Mouse (Mus musculus) C2C12 (cell line): Measurements from ENCODE around the gene Foxp1. TPM values are rescaled to one million over a fixed set of nuclear protein-coding genes. Genes with fewer than 3 reads are reported as not detected.

Experiments used
- H3K27me3 ChIP-seq: one replicate; pipeline ENCODE4 v1.6.1; 2011; ENCODE audit not compliant: control insufficient read depth, insufficient read depth, insufficient read length
- H3K36me3 ChIP-seq: one replicate; pipeline ENCODE4 v1.6.1; 2011; ENCODE audit not compliant: control insufficient read depth, insufficient read depth
- H3K4me3 ChIP-seq: one replicate; pipeline ENCODE4 v1.5.1; 2011; ENCODE audit warnings: mild to moderate bottlenecking, control low read depth; ENCODE audit not compliant: poor library complexity, insufficient read depth, severe bottlenecking
- H3K79me2 ChIP-seq: one replicate; pipeline ENCODE4 v1.6.1; 2011; ENCODE audit not compliant: control insufficient read depth, insufficient read depth
- H3K79me3 ChIP-seq: one replicate; pipeline ENCODE4 v1.6.1; 2011; ENCODE audit warnings: low read depth, control low read depth
- H3ac ChIP-seq: one replicate; pipeline ENCODE3; 2011; ENCODE audit warnings: low read depth; ENCODE audit not compliant: control insufficient read depth, insufficient read length
- CEBPB ChIP-seq: IDR thresholded peaks from one replicate; pipeline ENCODE4 v1.6.1; 2011; ENCODE audit warnings: low read depth, mild to moderate bottlenecking, control low read depth, moderate library complexity
- CTCF ChIP-seq: IDR thresholded peaks from one replicate; pipeline ENCODE4 v1.5.1; 2011; ENCODE audit not compliant: control insufficient read depth, insufficient read depth, insufficient read length
- FOSL1 ChIP-seq: IDR thresholded peaks from one replicate; pipeline ENCODE4 v1.8.0; 2011; ENCODE audit warnings: mild to moderate bottlenecking, low read length; ENCODE audit not compliant: poor library complexity, insufficient read depth, severe bottlenecking
- MAX ChIP-seq: IDR thresholded peaks from one replicate; pipeline ENCODE4 v1.6.1; 2011; ENCODE audit warnings: mild to moderate bottlenecking, control low read depth
- MYOD1 ChIP-seq: IDR thresholded peaks from one replicate; pipeline ENCODE4 v1.6.1; 2011; ENCODE audit warnings: low read depth; ENCODE audit not compliant: control insufficient read depth, insufficient read length
- MYOG ChIP-seq: IDR thresholded peaks from one replicate; pipeline ENCODE4 v1.6.1; 2011; ENCODE audit not compliant: control insufficient read depth, insufficient read length; ENCODE audit errors: extremely low read depth
- USF1 ChIP-seq: IDR thresholded peaks from one replicate; pipeline ENCODE4 v1.6.1; 2011; ENCODE audit warnings: low read depth, mild to moderate bottlenecking, control low read depth, moderate library complexity
- polyA plus RNA-seq: library from polyadenylated mRNA; unstranded; fragments of >200 nt; fragmentation: generic; extraction: Trizol; gene quantifications from one replicate; pipeline ENCODE4 v1.2.1, GENCODE M21; 2012; ENCODE audit warnings: missing spikeins

Foxp1 gene
- polyA plus RNA-seq, 1 experiment: 25.9 TPM

GRCm38 (mm10) chr6:99143756-99144036, 378.8 kb downstream of the Foxp1 start:
- Histone ChIP-seq H3ac (no peak overlapping the region), H3K27me3 (no peaks in the 10 kb centered on the region), H3K79me2 (no peaks in the 10 kb centered on the region), H3K36me3 (no peaks in the 10 kb centered on the region), H3K4me3 (no peak overlapping the region), H3K79me3 (no peaks in the 10 kb centered on the region)
- TF ChIP-seq FOSL1 (no peak), CTCF (no peak), MAX (no peak), CEBPB (peak; percentile 86), MYOD1 (peak; percentile 5), USF1 (no peak)

- H3K4me3 ChIP-seq: no peak overlapping the region
- no peaks in the 10 kb centered on the region for H3K79me2 ChIP-seq
- TF ChIP-seq FOSL1: no peak
- no peak for TF ChIP-seq CTCF
- TF ChIP-seq CEBPB: no peak
- TF ChIP-seq MYOG: no peak
- TF ChIP-seq MYOD1: no peak
- no peak for TF ChIP-seq USF1
- TF ChIP-seq MAX: no peak
- H3ac ChIP-seq: no peak overlapping the region
- H3K27me3 ChIP-seq: no peaks in the 10 kb centered on the region
- H3K36me3 ChIP-seq: no peaks in the 10 kb centered on the region
- H3K79me3 ChIP-seq: no peaks in the 10 kb centered on the region
Observed at GRCm38 (mm10) chr6:99142900-99143755, 379.4 kb downstream of the Foxp1 start.

- TF ChIP-seq CTCF (no peak), CEBPB (no peak), MYOD1 (no peak), MAX (no peak), FOSL1 (no peak), MYOG (no peak), USF1 (no peak)
- no peaks in the 10 kb centered on the region for H3K79me2 ChIP-seq
- no peaks in the 10 kb centered on the region for H3K79me3 ChIP-seq
- no peaks in the 10 kb centered on the region for H3K27me3 ChIP-seq
- no peaks in the 10 kb centered on the region for H3K36me3 ChIP-seq
- no peak overlapping the region for H3K4me3 ChIP-seq
- no peak overlapping the region for H3ac ChIP-seq
Observed at GRCm38 (mm10) chr6:99138041-99138440, 384.5 kb downstream of the Foxp1 start.

GRCm38 (mm10) chr6:99137071-99137470, 385.4 kb downstream of the Foxp1 start:
- H3K4me3 ChIP-seq: no peak overlapping the region
- H3K79me3 ChIP-seq: no peaks in the 10 kb centered on the region
- H3K27me3 ChIP-seq: no peaks in the 10 kb centered on the region
- TF ChIP-seq FOSL1: no peak
- H3ac ChIP-seq: no peak overlapping the region
- no peaks in the 10 kb centered on the region for H3K36me3 ChIP-seq
- no peaks in the 10 kb centered on the region for H3K79me2 ChIP-seq

- TF ChIP-seq MYOG (no peak), CEBPB (no peak), MAX (no peak), MYOD1 (no peak), CTCF (no peak), USF1 (no peak), FOSL1 (no peak)
- H3K79me3 ChIP-seq: no peaks in the 10 kb centered on the region
- H3K4me3 ChIP-seq: no peak overlapping the region
- H3K79me2 ChIP-seq: no peaks in the 10 kb centered on the region
- no peaks in the 10 kb centered on the region for H3K27me3 ChIP-seq
- no peaks in the 10 kb centered on the region for H3K36me3 ChIP-seq
- H3ac ChIP-seq: no peak overlapping the region
Observed at GRCm38 (mm10) chr6:99135938-99136729, 386.4 kb downstream of the Foxp1 start.

- Histone ChIP-seq H3ac (no peak overlapping the region), H3K79me2 (no peaks in the 10 kb centered on the region), H3K4me3 (no peak overlapping the region), H3K79me3 (no peaks in the 10 kb centered on the region), H3K27me3 (no peaks in the 10 kb centered on the region), H3K36me3 (no peaks in the 10 kb centered on the region)
- TF ChIP-seq MYOD1: no peak
- TF ChIP-seq MAX: no peak
- TF ChIP-seq MYOG: no peak
- TF ChIP-seq FOSL1: no peak
- no peak for TF ChIP-seq CTCF
- TF ChIP-seq USF1: no peak
- TF ChIP-seq CEBPB: no peak
Observed at GRCm38 (mm10) chr6:99131815-99132214, 390.7 kb downstream of the Foxp1 start.
